Mouse (Mus musculus): ENCODE data around the gene Cideb. TPM values are rescaled to one million over a fixed set of nuclear protein-coding genes. Genes with fewer than 3 reads are reported as not detected.

Cideb gene
- 3.9 and 5.8 TPM in 2 replicates for polyA plus RNA-seq (2021; fragmentation: Nextera tagmentation)
- long read RNA-seq, experiment 1, partial matches to known transcripts: 0 of 3 reads
- long read RNA-seq, experiment 1, other reads (novel, unspliced or antisense): 0 of 3 reads
- long read RNA-seq, experiment 2, transcript Cideb-201 (5 exons, 1,212 nt): major isoform, 9 of 10 reads
- long read RNA-seq, experiment 2, partial matches to known transcripts: 0 of 10 reads
- long read RNA-seq, experiment 2, other reads (novel, unspliced or antisense): 1 of 10 reads

GRCm38 (mm10) chr14:55758363-55758784 is at the start of gene Cideb:
TSS of gene Cideb (minus strand) at chr14:55758458.

GRCm38 (mm10) chr14:55788256-55789050 is 30.2 kb upstream of the Cideb start, which contains the start of gene Ripk3:
TSS of gene Ripk3 (minus strand) at chr14:55788865.

GRCm38 (mm10) chr14:55783958-55784235 is 25.6 kb upstream of the Cideb start, which contains the start of gene Adcy4:
TSS of gene Adcy4 (minus strand) at chr14:55784095.

GRCm38 (mm10) chr14:55765696-55766095 is 7.4 kb upstream of the Cideb start, which contains the start of gene Ltb4r1:
TSS of gene Ltb4r1 (plus strand) at chr14:55765962.

GRCm38 (mm10) chr14:55761163-55761562 is 2.9 kb upstream of the Cideb start, which contains the start of gene Ltb4r2:
TSS of gene Ltb4r2 (plus strand) at chr14:55761428.

GRCm38 (mm10) chr14:55745180-55745860 is 12.9 kb downstream of the Cideb start, which contains the start of the genes Dhrs1 and Nop9:
TSS of gene Dhrs1 (minus strand) at chr14:55745690.
TSS of gene Nop9 (plus strand) at chr14:55745693.

GRCm38 (mm10) chr14:55721700-55722437 is 36.4 kb downstream of the Cideb start, which contains the start of gene Rabggta:
TSS of gene Rabggta (minus strand) at chr14:55722263.

GRCm38 (mm10) chr14:55713729-55714122 is 44.5 kb downstream of the Cideb start, which contains the start of gene Tgm1:
TSS of gene Tgm1 (minus strand) at chr14:55713926.

Other genes with a start within 250 kb of the Cideb start
- 661 and 751 TPM in 2 replicates for gene Cpne6, start 248.0 kb downstream of the Cideb start, polyA plus RNA-seq (2021; fragmentation: Nextera tagmentation)
- gene Nrl, start 233.5 kb downstream of the Cideb start, polyA plus RNA-seq (2021; fragmentation: Nextera tagmentation): 0.13 TPM in 1 of 2 replicates, not detected in the other
- 28.8 and 36.0 TPM in 2 replicates for gene Pck2, start 218.2 kb downstream of the Cideb start, polyA plus RNA-seq (2021; fragmentation: Nextera tagmentation)
- gene Dcaf11, start 198.5 kb downstream of the Cideb start, polyA plus RNA-seq (2021; fragmentation: Nextera tagmentation): 70.4 and 77.7 TPM in 2 replicates
- gene A730061H03Rik, start 198.1 kb downstream of the Cideb start, polyA plus RNA-seq (2021; fragmentation: Nextera tagmentation): not detected in 2 replicates
- not detected in 2 replicates for gene Fitm1, start 182.8 kb downstream of the Cideb start, polyA plus RNA-seq (2021; fragmentation: Nextera tagmentation)
- gene Psme1, start 180.3 kb downstream of the Cideb start, polyA plus RNA-seq (2021; fragmentation: Nextera tagmentation): 54.2 and 58.9 TPM in 2 replicates
- 151 and 161 TPM in 2 replicates for gene Emc9, start 173.2 kb downstream of the Cideb start, polyA plus RNA-seq (2021; fragmentation: Nextera tagmentation)
- gene Psme2, start 167.3 kb downstream of the Cideb start, polyA plus RNA-seq (2021; fragmentation: Nextera tagmentation): 115 TPM in 2 replicates
- gene Rnf31, start 166.8 kb downstream of the Cideb start, polyA plus RNA-seq (2021; fragmentation: Nextera tagmentation): 6.5 and 11.3 TPM in 2 replicates
- gene Irf9, start 154.9 kb downstream of the Cideb start, polyA plus RNA-seq (2021; fragmentation: Nextera tagmentation): 4.6 and 5.9 TPM in 2 replicates
- 0.78 and 0.95 TPM in 2 replicates for gene Rec8, start 140.4 kb downstream of the Cideb start, polyA plus RNA-seq (2021; fragmentation: Nextera tagmentation)
- gene Ipo4, start 122.5 kb downstream of the Cideb start, polyA plus RNA-seq (2021; fragmentation: Nextera tagmentation): 48.5 and 50.1 TPM in 2 replicates
- 0.14 and 0.48 TPM in 2 replicates for gene Gm49378, start 120.6 kb downstream of the Cideb start, polyA plus RNA-seq (2021; fragmentation: Nextera tagmentation)
- 32.7 and 36.4 TPM in 2 replicates for gene Tm9sf1, start 114.7 kb downstream of the Cideb start, polyA plus RNA-seq (2021; fragmentation: Nextera tagmentation)
- gene Tssk4, start 108.3 kb downstream of the Cideb start, polyA plus RNA-seq (2021; fragmentation: Nextera tagmentation): 0.11 and 0.29 TPM in 2 replicates
- gene Mdp1, start 98.0 kb downstream of the Cideb start, polyA plus RNA-seq (2021; fragmentation: Nextera tagmentation): 62.3 and 63.2 TPM in 2 replicates
- gene Gmpr2, start 86.5 kb downstream of the Cideb start, polyA plus RNA-seq (2021; fragmentation: Nextera tagmentation): 24.9 and 27.8 TPM in 2 replicates
- gene Nedd8, start 86.3 kb downstream of the Cideb start, polyA plus RNA-seq (2021; fragmentation: Nextera tagmentation): 665 and 692 TPM in 2 replicates
- gene Tinf2, start 76.6 kb downstream of the Cideb start, polyA plus RNA-seq (2021; fragmentation: Nextera tagmentation): 8.2 and 9.7 TPM in 2 replicates
- 0.08 TPM in 1 of 2 replicates, not detected in the other for gene Tgm1, start 44.5 kb downstream of the Cideb start, polyA plus RNA-seq (2021; fragmentation: Nextera tagmentation)
- gene Rabggta, start 36.2 kb downstream of the Cideb start, polyA plus RNA-seq (2021; fragmentation: Nextera tagmentation): 31.9 and 38.2 TPM in 2 replicates
- 123 and 128 TPM in 2 replicates for gene Dhrs1, start 12.8 kb downstream of the Cideb start, polyA plus RNA-seq (2021; fragmentation: Nextera tagmentation)
- gene Nop9, start 12.8 kb downstream of the Cideb start, polyA plus RNA-seq (2021; fragmentation: Nextera tagmentation): 8.1 and 8.5 TPM in 2 replicates
- 0.16 and 0.54 TPM in 2 replicates for gene Ltb4r2, start 3.0 kb upstream of the Cideb start, polyA plus RNA-seq (2021; fragmentation: Nextera tagmentation)
- gene Ltb4r1, start 7.5 kb upstream of the Cideb start, polyA plus RNA-seq (2021; fragmentation: Nextera tagmentation): 0.26 TPM in 1 of 2 replicates, not detected in the other
- gene Adcy4, start 25.6 kb upstream of the Cideb start, polyA plus RNA-seq (2021; fragmentation: Nextera tagmentation): 1.4 TPM in 2 replicates
- gene Ripk3, start 30.4 kb upstream of the Cideb start, polyA plus RNA-seq (2021; fragmentation: Nextera tagmentation): 0.45 and 0.55 TPM in 2 replicates
- gene Nfatc4, start 64.7 kb upstream of the Cideb start, polyA plus RNA-seq (2021; fragmentation: Nextera tagmentation): 0.25 TPM in 1 of 2 replicates, not detected in the other
- gene Nynrin, start 95.6 kb upstream of the Cideb start, polyA plus RNA-seq (2021; fragmentation: Nextera tagmentation): 0.49 and 0.88 TPM in 2 replicates
- gene Cbln3, start 125.9 kb upstream of the Cideb start, polyA plus RNA-seq (2021; fragmentation: Nextera tagmentation): 0.06 and 0.09 TPM in 2 replicates
- 2.3 and 2.4 TPM in 2 replicates for gene Khnyn, start 126.5 kb upstream of the Cideb start, polyA plus RNA-seq (2021; fragmentation: Nextera tagmentation)
- gene Sdr39u1, start 141.8 kb upstream of the Cideb start, polyA plus RNA-seq (2021; fragmentation: Nextera tagmentation): 160 TPM in 2 replicates
- gene Cma1, start 186.2 kb upstream of the Cideb start, polyA plus RNA-seq (2021; fragmentation: Nextera tagmentation): 0.30 TPM in 1 of 2 replicates, not detected in the other
- gene Cma2, start 192.5 kb upstream of the Cideb start, polyA plus RNA-seq (2021; fragmentation: Nextera tagmentation): not detected in 2 replicates

Data from layer of hippocampus, adult 6 months (tissue).